In the genomic region with DNA sequence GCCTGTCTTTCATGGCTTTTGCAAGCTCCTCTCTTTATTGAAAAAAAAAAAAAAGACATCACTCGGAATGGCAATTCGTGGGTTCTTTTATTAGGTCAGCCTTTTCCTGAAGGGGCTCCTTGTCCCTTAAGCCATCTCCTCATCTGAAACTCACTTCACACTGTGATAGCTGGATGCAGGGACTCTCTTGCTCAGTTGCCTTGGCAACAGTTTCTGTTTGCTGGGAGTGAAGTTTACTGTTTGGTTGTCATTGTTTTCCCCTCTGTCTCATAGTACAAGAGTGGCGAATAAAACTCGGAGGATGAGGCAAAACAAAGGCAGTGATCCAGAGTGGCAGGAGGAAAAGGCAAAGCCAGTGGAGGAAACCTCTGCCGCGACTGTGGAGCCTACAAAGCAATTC, we compare ENCODE assay signal across 15 mouse cellular contexts.
DNase-seq lines count a peak whose midpoint lies in the region; ATAC-seq and TF ChIP-seq lines count a peak whose summit lies in the region.
"Had no signal": no experiment of that assay in that cellular context is flagged by ENCODE, and none has a peak within 500 bp of the region (broad histone marks: within the 10 kb centered on the region; RNA-seq: fewer than 3 reads in every experiment).

No protein-coding gene starts in this region.

- no peak overlapping the region for H3K9ac ChIP-seq in forebrain, embryonic 12.5 days
- H3K9ac ChIP-seq in hindbrain, embryonic 16.5 days (ENCODE audit: low read depth, low read length): no peak overlapping the region
- no peak overlapping the region for H3K9ac ChIP-seq in midbrain, postnatal 0 days (replicated peaks; ENCODE audit: low read length, poor library complexity, severe bottlenecking)
- H3K9ac ChIP-seq: embryonic facial prominence, embryonic 13.5 days; heart, embryonic 15.5 days; liver, embryonic 14.5 days had no signal

- H3K27me3 ChIP-seq in forebrain, embryonic 12.5 days: no peaks in the 10 kb centered on the region
- H3K27me3 ChIP-seq in hindbrain, embryonic 16.5 days (replicated peaks; ENCODE audit: control insufficient read depth, insufficient read depth, low read length): no peaks in the 10 kb centered on the region
- H3K27me3 ChIP-seq in midbrain, postnatal 0 days (ENCODE audit: insufficient read depth, low read length): no peaks in the 10 kb centered on the region
- H3K27me3 ChIP-seq: CH12.LX; embryonic facial prominence, embryonic 13.5 days; heart, embryonic 15.5 days had no signal

- no peak overlapping the region for H3K27ac ChIP-seq in forebrain, embryonic 12.5 days
- H3K27ac ChIP-seq in hindbrain, embryonic 16.5 days (ENCODE audit: low read depth, low read length): no peak overlapping the region; the same call in 1 of the 2 replicates
- peak overlapping the region; percentile 57; the same call in 1 of the 2 replicates for H3K27ac ChIP-seq in midbrain, postnatal 0 days (ENCODE audit: low read depth, low read length)
- H3K27ac ChIP-seq: embryonic facial prominence, embryonic 13.5 days; heart, embryonic 15.5 days; liver, embryonic 14.5 days had no signal

- 17% methylated on average over 6 of the region's 6 CpGs for WGBS in forebrain, embryonic 12.5 days
- WGBS in hindbrain, embryonic 16.5 days: 14% methylated on average over 6 of the region's 6 CpGs
- 16% methylated on average over 6 of the region's 6 CpGs for WGBS in midbrain, postnatal 0 days

- peak; percentile 6 for DNase-seq in embryo, embryonic 10 days (ENCODE audit: low spot score)
- peak; percentile 75 for DNase-seq in midbrain, postnatal 0 days (ENCODE audit: low spot score)
- no peak for DNase-seq in ovary, postnatal 14 days (ENCODE audit: low spot score)
- DNase-seq in layer of hippocampus, postnatal 36 days: no peak
- DNase-seq in gastrocnemius, postnatal 25 days: no peak
- DNase-seq: lung, postnatal 14 days; thymus, postnatal 4 days had no signal

- ATAC-seq in forebrain, embryonic 12.5 days (ENCODE audit: low FRiP score): peak; percentile 51; the same call in 1 of the 2 replicates
- peak; percentile 90 for ATAC-seq in hindbrain, embryonic 16.5 days
- peak; percentile 77 for ATAC-seq in midbrain, postnatal 0 days (ENCODE audit: low FRiP score)
- ATAC-seq in inflammation-experienced regulatory T-cells, adult 6 months: no peak

- H3K4me1 ChIP-seq in forebrain, embryonic 12.5 days: peaks cover 12% of the 10 kb centered on the region
- peaks cover 11% of the 10 kb centered on the region for H3K4me1 ChIP-seq in hindbrain, embryonic 16.5 days (ENCODE audit: control insufficient read depth, insufficient read depth, low read depth, low read length)
- H3K4me1 ChIP-seq in midbrain, postnatal 0 days (ENCODE audit: insufficient read depth, low read length): peaks cover 6% of the 10 kb centered on the region; the same call in 1 of the 2 replicates
- H3K4me1 ChIP-seq: embryonic facial prominence, embryonic 13.5 days; heart, embryonic 15.5 days had no signal

- no peaks in the 10 kb centered on the region for H3K36me3 ChIP-seq in forebrain, embryonic 12.5 days (replicated peaks)
- no peaks in the 10 kb centered on the region for H3K36me3 ChIP-seq in hindbrain, embryonic 16.5 days (ENCODE audit: control insufficient read depth, insufficient read depth, low read length)
- H3K36me3 ChIP-seq in midbrain, postnatal 0 days (ENCODE audit: insufficient read depth, low read length): no peaks in the 10 kb centered on the region
- H3K36me3 ChIP-seq: embryonic facial prominence, embryonic 13.5 days; heart, embryonic 15.5 days had no signal

- H3K4me2 ChIP-seq in forebrain, embryonic 12.5 days: no peak overlapping the region; the same call in 1 of the 2 replicates
- peak overlapping the region; percentile 22 for H3K4me2 ChIP-seq in hindbrain, embryonic 16.5 days (ENCODE audit: low read length)
- no peak overlapping the region for H3K4me2 ChIP-seq in midbrain, postnatal 0 days (ENCODE audit: low read depth, low read length, poor library complexity, severe bottlenecking)
- H3K4me2 ChIP-seq: embryonic facial prominence, embryonic 13.5 days; heart, embryonic 15.5 days had no signal

- H3K9me3 ChIP-seq in forebrain, embryonic 12.5 days: no peaks in the 10 kb centered on the region
- H3K9me3 ChIP-seq in hindbrain, embryonic 16.5 days (ENCODE audit: control insufficient read depth, low read length): no peaks in the 10 kb centered on the region
- H3K9me3 ChIP-seq in midbrain, postnatal 0 days (ENCODE audit: low read length): no peaks in the 10 kb centered on the region
- H3K9me3 ChIP-seq: embryonic facial prominence, embryonic 13.5 days; heart, embryonic 15.5 days had no signal

- H3K4me3 ChIP-seq in forebrain, embryonic 12.5 days (replicated peaks): no peak overlapping the region
- H3K4me3 ChIP-seq in hindbrain, embryonic 16.5 days (ENCODE audit: low read length): no peak overlapping the region
- no peak overlapping the region for H3K4me3 ChIP-seq in midbrain, postnatal 0 days (ENCODE audit: low read depth, low read length)
- H3K4me3 ChIP-seq: embryonic facial prominence, embryonic 13.5 days; heart, embryonic 15.5 days; myocyte had no signal

- TF ChIP-seq CTCF in midbrain, postnatal 0 days (IDR thresholded peaks at IDR 0.05): no peak

Comparison
In these comparisons a context has a peak if more than half of its experiments do, and no peak if none do; other contexts are left out.
1. DNase-seq: peak in embryo, embryonic 10 days (single experiment) and midbrain, postnatal 0 days (single experiment); none in ovary, postnatal 14 days (single experiment), layer of hippocampus, postnatal 36 days (0 of 2) and gastrocnemius, postnatal 25 days (single experiment).